Mouse (Mus musculus): ENCODE results near the gene Ulk4.

Ulk4 gene

DNA sequence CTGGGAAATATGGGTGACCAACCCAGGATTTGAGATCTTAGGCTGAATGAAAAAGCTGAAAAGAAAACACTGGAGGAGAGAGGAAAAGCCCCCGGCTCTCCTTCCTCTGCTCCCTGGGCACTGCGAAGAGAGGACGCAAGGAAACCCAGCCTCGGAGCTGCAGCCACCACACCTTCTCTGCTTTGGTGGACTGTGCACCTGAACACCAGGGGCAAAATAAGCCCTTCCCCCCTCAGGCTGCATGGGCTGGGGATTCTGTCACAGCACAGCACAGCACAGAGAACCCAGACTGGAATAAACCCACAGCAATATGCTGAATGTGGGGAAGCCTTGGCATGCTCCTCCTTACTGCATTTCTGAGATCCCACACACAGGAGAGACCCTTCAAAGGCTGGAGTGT, 81.9 kb downstream of the Ulk4 start:
- DNase-seq (ENCODE audit: extremely low spot score, low spot score): no peak

DNA sequence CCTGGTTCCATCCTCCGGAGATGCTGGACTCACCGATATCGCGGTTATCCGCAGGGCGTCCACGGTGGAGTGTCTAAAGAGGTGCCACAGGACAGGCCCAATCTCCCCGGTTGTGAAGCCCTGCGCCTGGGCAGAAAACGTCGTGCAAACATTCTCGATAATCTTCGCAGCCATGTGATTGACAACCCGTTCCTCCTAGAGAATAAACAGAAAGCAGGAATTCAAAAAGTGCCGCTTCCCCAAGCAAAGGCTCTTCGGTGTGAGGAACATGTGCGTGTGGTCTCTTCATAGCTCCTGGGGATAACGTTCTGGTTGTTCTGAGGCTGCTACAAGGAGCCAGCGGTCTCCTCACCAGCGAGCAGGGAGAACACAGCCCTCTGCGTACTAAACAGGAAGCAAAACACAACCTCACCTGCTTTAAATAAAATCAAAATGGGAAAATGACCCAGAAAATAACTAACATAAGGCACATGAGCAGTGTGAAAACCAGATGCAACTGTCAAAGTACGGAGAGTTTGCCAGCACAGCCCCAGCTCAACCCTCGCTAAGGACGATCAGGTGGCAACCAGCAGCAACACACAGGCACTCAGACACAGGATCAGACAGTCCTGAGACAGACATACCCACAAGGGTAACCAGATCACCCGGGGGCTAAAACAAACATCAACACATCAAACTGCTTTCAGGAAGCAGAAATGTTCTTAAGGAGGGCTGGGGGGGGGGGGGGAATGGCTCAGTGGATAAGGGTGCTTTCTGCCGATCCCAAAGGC, 84.2 kb downstream of the Ulk4 start:
- no peak for DNase-seq (ENCODE audit: extremely low spot score, low spot score)

DNA sequence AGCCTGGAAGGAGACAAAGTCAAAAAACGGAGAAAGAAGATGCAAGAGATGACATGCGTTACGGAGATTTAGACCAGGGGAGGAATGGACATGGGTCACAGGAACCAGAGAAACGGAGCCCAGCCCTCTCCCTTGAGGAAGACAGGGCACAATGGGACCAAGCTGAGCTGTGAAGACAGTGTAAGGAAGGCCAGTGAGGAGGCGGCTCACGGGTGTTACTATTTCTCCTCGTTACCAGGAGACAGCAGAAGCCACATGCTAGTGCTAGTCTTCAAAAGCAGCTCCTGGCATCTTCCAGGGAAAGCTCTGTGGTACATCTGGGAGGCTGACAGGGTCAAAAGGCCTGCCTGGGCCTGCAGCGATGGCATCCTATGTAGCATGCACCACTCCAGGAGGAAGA, 89.2 kb downstream of the Ulk4 start:
- no peak for DNase-seq (ENCODE audit: extremely low spot score, low spot score)

DNA sequence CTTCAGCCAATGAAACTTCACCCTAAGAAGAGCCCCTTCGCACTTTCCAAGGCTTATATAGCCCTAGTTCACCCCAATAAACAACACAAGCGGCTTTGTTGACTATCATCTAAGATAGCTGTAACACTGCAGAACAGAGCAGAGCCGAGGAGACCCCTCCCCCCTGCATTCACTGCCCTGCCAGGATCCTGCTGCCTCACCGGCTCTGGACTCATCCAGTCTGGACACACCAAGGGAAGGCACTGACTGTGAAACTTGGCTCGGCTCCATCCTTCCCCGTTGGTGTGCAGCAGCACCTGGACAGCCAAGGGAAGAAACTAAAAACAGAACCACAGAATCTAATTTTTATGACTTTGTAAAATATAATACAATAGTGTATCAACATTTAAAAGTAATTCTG, 91.2 kb downstream of the Ulk4 start:
- DNase-seq (ENCODE audit: extremely low spot score, low spot score): no peak

DNA sequence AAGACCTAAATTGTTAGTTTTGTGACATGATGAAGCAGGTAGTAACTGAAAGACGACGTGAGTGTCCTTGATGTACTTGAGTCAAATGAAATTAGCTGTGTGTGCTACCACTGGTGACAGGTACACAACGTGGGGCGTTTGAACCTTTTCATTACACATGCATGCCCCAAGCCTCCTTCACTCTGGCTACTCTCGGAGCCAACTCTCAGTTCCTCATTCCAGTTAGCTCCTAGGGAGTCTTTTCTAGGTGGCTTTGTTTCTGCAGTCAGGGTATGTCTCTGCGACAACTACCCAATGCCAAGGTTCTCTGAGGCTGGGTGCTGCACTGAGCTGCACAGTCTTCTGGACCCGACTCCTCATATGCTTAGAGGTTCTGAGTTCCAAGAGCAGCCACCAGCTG, 100.6 kb downstream of the Ulk4 start:
- no peak for DNase-seq (ENCODE audit: extremely low spot score, low spot score)

DNA sequence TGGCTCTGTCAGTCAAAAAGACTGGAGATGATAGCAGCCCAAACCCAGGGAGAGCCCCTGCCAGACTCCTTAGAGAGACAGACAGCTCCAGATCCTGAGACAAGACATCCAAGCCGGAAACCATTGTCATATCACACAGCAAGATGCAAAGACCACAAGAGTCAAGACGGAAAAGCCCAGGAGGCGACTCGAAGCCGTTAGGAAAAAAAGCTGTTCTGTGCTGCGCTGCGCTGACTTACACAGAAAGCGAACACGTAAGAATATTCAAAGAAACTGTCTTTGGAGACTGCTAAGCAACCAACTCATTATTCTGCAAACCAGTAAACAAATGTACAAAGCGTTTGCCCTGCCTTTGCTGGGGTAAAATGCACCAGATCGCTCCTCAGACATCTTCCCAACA, 101.8 kb downstream of the Ulk4 start:
- no peak for DNase-seq (ENCODE audit: extremely low spot score, low spot score)

DNA sequence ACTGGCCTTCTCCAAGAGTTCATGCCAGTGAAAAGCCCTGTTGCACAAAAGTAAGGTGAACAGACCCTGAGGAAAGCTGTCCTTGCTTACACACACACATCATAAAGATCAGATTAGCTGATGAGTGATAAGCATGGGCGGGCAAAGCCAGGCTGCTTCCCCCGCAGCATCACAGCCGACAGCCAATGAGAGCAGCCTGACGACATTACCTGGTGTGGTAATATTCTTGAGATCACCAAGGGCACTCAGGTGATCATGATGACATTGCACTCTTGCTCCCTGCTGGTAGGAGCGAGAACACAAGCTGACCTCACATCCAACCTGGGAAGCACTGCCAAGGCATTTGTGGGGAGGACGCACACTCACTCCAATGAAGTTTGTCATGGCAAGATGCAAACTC, 104.9 kb downstream of the Ulk4 start:
- DNase-seq (ENCODE audit: extremely low spot score, low spot score): no peak

DNA sequence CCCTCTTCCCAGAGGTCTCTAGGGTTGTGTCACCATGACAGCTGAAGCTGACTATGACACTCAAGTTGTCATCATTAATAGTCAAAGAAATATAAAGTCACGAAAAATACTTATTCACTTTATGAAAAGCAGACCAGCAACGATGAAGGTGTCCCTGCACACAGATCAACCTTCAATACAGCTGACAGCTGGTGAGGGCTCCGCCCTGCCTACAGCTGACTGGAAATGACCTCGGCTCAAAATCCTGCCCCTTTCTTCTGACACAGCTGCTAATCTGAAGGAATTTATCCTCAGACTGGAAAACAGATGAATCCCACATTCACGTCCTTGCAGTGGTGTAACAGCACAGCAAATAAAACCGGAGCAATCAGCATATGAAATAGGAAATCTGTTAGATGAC, 105.4 kb downstream of the Ulk4 start:
- DNase-seq (ENCODE audit: extremely low spot score, low spot score): no peak

DNA sequence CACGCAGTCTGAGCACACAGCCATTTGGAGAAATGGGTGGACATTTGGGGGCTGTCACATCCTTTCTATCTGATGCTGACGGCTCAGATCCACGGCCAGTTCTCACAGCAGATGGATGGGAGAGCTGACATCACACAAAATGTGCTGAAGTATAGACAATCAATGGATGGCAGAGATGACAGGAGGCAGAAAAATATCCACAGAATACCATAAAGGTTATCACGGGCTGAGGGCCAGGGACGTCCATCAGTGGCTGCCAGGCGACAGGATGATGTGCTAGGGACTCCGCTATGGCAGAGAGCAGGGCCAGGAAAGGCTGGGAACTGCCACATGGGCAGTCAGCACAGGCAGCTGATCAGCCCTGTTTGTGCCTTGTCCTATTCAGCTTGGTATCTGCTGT, 112.4 kb downstream of the Ulk4 start:
- DNase-seq (ENCODE audit: extremely low spot score, low spot score): no peak

DNA sequence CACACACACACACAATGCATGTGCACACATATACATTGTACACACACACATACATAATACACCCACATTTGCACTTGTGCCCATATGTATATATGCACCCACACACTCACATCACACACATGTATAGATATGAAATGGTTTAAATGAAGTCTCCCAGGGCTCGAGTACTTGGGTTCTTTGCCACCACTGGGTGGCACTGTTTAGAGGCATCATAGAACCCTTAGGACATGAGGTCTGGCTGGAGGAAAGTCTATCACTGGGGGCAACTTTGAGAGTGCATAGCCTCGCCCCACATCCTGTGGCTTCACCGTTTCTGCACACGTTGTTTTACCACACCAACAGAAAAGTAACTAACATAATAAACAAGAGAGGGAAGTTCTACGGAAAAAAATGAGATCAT, 114.2 kb downstream of the Ulk4 start:
- DNase-seq (ENCODE audit: extremely low spot score, low spot score): no peak

DNA sequence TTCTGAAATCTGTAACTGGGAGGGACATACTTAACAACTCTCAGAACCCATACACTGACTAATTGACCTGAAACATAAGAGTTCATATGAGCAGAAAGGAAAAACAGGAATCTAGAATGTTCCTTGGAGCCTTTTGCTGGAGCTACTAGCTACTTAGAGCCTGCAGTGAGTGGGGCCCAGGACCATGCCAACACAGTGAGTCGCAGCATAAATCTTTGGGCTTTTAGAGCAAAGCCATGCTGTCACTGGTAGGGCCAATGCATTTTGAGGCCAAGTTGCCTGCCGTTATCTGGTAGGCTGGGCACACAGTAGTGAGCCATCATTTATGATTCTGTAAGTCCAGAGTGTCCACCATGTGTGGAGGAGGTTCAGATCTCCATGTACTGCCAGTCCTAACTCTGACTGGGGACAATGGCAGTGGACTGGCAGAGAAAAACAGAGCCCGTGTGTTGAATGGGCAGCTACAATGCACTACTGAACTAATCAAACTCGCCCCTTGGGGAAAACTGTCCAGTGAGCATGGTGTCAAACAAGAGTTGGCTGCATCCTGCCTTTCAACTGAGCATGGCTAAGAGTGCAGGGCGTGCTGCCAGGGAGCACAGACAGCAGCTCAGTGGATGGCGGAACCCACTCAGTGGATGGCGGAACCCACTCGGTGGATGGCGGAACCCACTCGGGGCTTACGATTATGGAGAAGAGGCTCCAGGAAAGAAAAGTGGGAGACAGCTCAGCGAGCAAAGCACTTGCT, 115.0 kb downstream of the Ulk4 start:
- no peak for DNase-seq (ENCODE audit: extremely low spot score, low spot score)

DNA sequence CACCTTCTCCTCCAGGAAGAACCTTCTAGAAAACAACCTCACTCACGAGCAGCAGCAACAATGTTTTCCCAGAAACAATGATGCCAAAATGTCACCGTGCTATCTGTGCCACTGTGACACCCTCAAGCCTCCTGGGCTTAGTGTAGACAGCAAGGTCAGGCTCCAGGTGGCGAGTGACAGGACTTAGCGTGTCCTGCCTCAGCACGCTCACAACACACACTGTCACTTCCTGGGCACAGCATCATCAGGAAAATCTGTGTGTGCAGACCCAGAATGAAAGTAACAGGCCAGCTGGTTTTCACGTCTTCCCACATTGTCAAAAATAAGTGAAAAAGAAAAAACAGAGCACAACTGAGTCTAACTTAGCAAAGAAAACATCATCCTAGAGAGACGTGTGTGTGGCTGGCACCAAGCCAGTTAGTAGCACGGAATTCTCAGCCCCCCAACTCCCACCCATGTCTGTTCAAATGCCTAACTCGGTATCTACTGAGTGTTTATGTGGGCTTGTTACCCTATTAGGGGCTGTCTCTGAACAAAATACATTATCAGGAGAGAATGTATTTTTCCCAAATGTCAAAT, 120.7 kb downstream of the Ulk4 start:
- no peak for DNase-seq (ENCODE audit: extremely low spot score, low spot score)

DNA sequence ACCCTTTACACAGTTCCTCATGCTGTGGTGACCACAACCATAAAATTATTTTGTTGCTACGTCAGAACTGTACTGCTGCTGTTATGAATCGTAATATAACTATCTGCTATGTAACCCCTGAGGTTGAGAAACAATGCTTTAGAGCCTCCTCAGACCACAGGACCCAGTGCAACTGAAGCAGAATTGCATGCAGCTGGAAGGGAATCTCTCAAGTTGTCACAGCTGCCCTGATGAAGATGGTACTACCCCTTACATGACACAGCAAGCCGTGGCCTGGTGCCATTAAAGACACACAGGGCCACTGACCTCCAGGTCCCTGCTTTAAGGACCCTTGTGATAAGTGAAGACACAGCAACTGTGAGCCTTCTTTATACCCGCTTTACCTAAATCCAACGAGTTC, 123.7 kb downstream of the Ulk4 start:
- DNase-seq (ENCODE audit: extremely low spot score, low spot score): no peak

DNA sequence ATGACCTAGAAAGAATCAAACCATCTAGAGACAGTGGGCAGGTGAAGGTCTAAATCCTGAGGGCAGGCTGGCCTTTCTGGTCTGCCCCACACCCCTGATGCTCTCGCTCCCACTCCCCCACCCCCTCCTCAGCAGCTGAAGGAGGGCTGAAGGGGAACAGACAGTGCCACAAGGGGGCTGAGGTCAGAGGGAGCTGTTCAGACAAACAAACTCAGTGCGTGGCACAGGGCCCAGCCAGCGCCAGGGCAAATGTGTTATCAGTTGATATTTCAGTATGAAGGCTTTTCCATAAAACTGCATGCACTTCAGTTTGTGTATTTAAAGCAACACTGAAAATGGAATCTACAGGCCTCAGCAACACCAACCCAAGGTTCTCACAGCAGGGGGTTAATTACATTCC, 128.4 kb downstream of the Ulk4 start:
- no peak for DNase-seq (ENCODE audit: extremely low spot score, low spot score)

DNA sequence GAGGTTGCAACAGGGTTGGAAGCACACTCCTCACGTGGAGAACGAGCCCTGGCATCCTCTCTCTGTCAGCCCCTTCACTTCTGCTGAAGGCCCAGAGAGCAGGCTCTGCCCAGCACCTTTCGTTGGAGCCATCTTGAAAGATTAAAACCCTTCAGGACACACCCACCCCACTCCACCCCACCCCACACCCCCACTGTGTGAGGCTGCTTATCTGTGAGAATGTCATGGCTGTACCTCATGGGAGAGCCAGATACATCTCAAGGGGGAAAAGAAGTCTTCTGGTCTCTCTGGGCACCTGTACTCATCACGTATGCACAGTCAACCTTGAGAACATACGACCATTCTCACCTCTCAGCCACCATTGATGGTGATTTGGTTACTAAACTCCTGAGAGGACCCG, 133.8 kb downstream of the Ulk4 start:
- no peak for DNase-seq (ENCODE audit: extremely low spot score, low spot score)

DNA sequence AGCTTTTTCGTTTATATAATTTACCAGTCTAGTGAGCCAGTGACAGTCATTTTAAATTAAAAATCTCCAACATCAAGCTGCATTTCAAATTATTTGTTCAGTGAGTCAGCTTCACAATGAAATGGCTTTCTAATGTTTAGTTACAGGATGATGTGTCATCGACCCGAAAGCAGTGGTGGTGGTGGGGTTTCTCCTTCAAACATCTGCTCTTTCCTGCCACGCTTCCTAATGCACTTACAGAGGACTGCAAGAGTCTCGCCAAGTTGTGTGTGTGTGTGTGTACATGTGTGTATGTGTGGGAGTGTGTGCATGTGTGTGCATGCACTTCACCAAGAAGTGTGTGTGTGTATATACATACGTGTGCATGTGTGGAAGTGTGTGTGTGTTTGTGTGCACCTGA, 144.4 kb downstream of the Ulk4 start:
- DNase-seq (ENCODE audit: extremely low spot score, low spot score): no peak

DNA sequence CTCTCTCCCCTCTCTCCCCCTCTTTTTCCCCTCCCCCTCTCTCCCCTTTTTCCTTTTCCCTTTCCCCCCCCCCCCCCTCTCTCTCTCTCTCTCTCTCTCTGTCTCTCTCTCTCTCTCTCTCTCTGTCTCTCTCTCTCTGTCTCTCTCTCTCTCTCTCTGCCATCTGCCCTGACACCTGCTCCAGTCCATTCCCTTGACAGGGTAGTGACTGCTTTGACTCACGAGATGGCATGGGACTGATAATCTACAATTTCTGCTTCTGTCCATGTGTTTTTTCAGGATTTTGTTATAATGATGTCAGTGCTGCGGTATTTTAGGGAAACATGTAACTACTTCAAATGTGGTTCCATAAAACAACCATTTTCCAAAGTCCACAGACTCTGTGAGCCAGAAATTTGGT, 147.5 kb downstream of the Ulk4 start:
- DNase-seq (ENCODE audit: extremely low spot score, low spot score): no peak

DNA sequence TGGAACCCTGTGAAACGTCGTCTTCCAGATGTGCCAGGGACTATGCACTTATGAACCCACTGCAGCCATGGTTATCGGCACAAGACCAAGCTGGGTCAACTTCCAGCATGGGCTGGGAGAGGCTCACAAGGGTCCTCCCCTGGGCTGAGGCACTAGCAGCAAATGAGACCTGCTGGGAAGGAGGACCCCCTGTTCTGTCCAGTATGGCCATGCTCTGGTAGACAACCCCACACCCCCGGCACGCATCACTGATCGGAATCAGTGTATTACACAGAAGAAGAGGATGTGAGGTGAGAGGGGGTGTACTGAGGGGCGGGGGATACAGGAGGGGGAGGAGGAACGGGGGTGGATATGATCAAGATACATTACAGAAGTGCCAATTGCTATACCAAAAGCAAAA, 148.1 kb downstream of the Ulk4 start:
- DNase-seq (ENCODE audit: extremely low spot score, low spot score): no peak

DNA sequence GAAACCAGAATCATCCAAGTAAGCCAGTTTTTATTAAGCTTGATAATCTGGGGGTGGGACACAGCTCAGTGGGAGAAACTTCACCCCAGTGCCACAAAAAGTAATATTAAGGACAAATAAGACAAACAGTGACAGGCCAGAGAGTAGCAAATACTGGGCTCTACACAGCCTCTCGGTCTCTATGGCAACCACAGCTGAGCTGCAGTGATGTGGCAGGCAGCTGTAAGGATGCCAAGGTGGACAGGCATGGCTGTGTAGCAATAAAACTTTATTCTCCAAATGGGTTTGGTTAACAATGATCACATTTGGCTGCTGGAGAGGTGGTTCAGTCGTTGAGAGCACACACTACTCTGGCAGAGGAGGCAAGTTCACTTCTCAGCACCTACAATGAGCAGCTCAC, 150.0 kb downstream of the Ulk4 start:
- no peak for DNase-seq (ENCODE audit: extremely low spot score, low spot score)

DNA sequence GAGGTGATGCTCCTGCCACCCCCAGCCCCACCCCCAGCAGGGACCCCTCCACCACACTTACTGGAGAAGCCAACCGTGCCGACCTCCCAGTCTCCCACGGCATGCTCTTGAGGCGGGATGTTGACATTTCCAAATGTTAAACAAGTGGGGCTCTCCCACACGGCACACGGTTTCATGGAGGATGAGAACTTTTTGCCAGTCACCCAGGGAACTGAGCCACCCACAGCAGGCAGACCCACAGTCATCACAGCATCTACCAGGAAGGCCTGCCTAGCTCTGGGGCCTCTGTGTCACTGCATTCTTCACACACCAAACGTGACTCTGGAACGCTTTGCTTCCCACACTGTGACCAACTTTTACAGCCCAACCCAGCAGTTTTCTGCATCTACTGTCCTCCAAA, 152.3 kb downstream of the Ulk4 start:
- no peak for DNase-seq (ENCODE audit: extremely low spot score, low spot score)

DNA sequence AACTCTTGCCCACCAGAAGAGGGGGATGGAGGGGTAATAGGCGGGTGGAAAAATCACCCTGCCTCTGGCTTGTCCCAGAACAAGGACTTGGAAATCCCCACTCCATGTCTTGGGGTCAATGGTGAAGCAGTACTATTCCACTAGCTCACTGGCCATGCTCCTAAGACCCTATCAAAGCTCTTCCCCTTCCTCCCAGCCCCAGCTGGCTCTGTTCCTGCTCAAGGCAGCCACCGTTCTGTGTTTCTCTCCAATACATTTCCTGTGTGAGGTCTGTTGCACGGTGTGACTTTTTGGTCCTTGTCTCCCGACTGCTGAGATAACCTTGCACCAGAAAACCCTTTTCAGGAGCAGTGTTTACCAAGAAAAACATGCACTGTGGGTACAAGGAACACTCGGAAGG, 155.0 kb downstream of the Ulk4 start:
- DNase-seq (ENCODE audit: extremely low spot score, low spot score): no peak

DNA sequence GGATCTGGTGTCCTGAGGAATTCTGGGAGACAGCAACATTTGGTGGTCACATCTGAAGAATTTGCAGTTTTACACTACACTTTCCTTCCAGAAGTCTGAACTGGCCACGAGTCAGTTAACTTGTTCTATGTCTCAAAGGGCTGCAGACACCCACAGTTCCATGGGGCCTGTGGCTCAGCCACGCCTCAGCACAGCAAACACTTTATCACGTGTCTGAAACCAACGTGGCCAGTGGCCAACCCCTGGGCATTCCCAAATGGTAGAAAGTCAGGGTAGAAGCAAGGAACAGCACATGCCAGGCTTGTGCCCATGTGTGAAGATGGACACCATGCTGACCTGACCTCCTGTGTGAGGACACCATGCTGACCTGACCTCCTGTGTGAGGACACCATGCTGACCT, 159.1 kb downstream of the Ulk4 start:
- no peak for DNase-seq (ENCODE audit: extremely low spot score, low spot score)

DNA sequence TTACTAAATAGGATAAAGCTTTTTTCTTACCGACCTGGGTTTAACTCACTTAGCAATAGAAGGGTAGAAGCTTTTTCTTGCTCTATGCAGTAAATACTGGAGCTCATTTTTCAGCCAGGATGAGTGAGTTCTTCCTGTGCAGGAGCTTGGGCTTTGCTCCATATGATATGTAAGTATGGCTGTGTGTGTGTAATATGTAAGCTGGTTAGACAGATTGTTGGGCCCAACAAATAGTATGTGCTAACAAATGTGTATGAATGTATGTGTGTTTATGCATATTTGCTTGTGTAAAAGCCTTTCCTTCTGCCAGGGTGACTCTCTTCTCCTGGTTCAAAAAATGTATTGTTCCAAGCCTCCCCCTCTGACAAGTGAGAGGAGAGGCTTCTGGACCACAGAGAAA, 164.9 kb downstream of the Ulk4 start:
- no peak for DNase-seq (ENCODE audit: extremely low spot score, low spot score)
